Mouse (Mus musculus): ENCODE data around the gene Bzw1. TPM values are rescaled to one million over a fixed set of nuclear protein-coding genes. Genes with fewer than 3 reads are reported as not detected.

The Bzw1 gene
- total RNA-seq, 4 experiments from 2014 or later: 104 to 116 (median 109) TPM

Other genes with a start within 250 kb of the Bzw1 start
- gene Aox4, start 182.5 kb upstream of the Bzw1 start, total RNA-seq (2022): not detected
- under 1 TPM in 3 of 4 experiments, not detected in 1; 0.06 to 0.15 (median 0.07) TPM for gene Aox2, start 114.6 kb upstream of the Bzw1 start, total RNA-seq (2022)
- 100 to 1,000 TPM in 3 of 4 experiments, 10 to 100 TPM in 1; 95.7 to 222 (median 184) TPM for gene Clk1, start 31.2 kb downstream of the Bzw1 start, total RNA-seq (2022)
- gene Nif3l1, start 52.3 kb downstream of the Bzw1 start, total RNA-seq (2022): 10 to 100 TPM; 20.9 to 27.8 (median 26.4) TPM
- gene Ppil3, start 52.6 kb downstream of the Bzw1 start, total RNA-seq (2022): 10 to 100 TPM; 37.9 to 44.4 (median 41.1) TPM
- 10 to 100 TPM; 20.9 to 29.4 (median 24.9) TPM for gene Orc2, start 112.2 kb downstream of the Bzw1 start, total RNA-seq (2022)
- gene Fam126b, start 193.4 kb downstream of the Bzw1 start, total RNA-seq (2022): 10 to 100 TPM; 32.3 to 50.3 (median 43.5) TPM
- 100 to 1,000 TPM in 3 of 4 experiments, 10 to 100 TPM in 1; 92.6 to 154 (median 113) TPM for gene Ndufb3, start 193.5 kb downstream of the Bzw1 start, total RNA-seq (2022)

Measured in adrenal gland, adult 8-10 months (tissue).